Mouse (Mus musculus): ENCODE measurements around the gene Larp4b. TPM values are rescaled to one million over a fixed set of nuclear protein-coding genes. Genes with fewer than 3 reads are reported as not detected.

Larp4b gene
- polyA plus RNA-seq, 1 experiment from 2014 or later: 32.6 TPM

Other genes starting within 250 kb of the Larp4b start
- 31.0 and 32.1 TPM in 2 replicates for gene Wdr37, start 222.0 kb upstream of the Larp4b start, polyA plus RNA-seq (2016; fragmentation: Nextera tagmentation; extraction: Ambion mirVana)
- 175 and 182 TPM in 2 replicates for gene Idi1, start 208.4 kb upstream of the Larp4b start, polyA plus RNA-seq (2016; fragmentation: Nextera tagmentation; extraction: Ambion mirVana)
- gene Gm9745, start 145.7 kb upstream of the Larp4b start, polyA plus RNA-seq (2016; fragmentation: Nextera tagmentation; extraction: Ambion mirVana): not detected in 2 replicates
- 0.10 and 0.14 TPM in 2 replicates for gene Idi2, start 141.0 kb upstream of the Larp4b start, polyA plus RNA-seq (2016; fragmentation: Nextera tagmentation; extraction: Ambion mirVana)
- 119 and 125 TPM in 2 replicates for gene Gtpbp4, start 97.8 kb upstream of the Larp4b start, polyA plus RNA-seq (2016; fragmentation: Nextera tagmentation; extraction: Ambion mirVana)
- gene Dip2c, start 182.6 kb downstream of the Larp4b start, polyA plus RNA-seq (2016; fragmentation: Nextera tagmentation; extraction: Ambion mirVana): 3.9 and 4.5 TPM in 2 replicates